Mouse (Mus musculus): ENCODE measurements at regions not wholly inside any gene's neighbourhood (a gene's known extent, or its start where the extent isn't known, plus 50 kb on each side); places are given as distances from the start of the nearest gene placed in this dataset.

- no peaks in the 10 kb centered on the region for H3K9me3 ChIP-seq (ENCODE audit: control insufficient read depth, low read length)
- no peaks in the 10 kb centered on the region for H3K4me1 ChIP-seq (ENCODE audit: control insufficient read depth, insufficient read depth, low read length)
- peak overlapping the region; percentile 58 for H3K27ac ChIP-seq (ENCODE audit: low read depth, low read length)
- WGBS = 52% methylated on average over 19 of the region's 19 CpGs
- no peak for ATAC-seq (ENCODE audit: low read depth)
- H3K4me2 ChIP-seq (ENCODE audit: low read depth, low read length) = peak overlapping the region; percentile 24; the same call in 1 of the 2 replicates
- H3K36me3 ChIP-seq (ENCODE audit: control insufficient read depth, insufficient read depth, low read length) = no peaks in the 10 kb centered on the region
- H3K4me3 ChIP-seq (ENCODE audit: low read depth, low read length) = no peak overlapping the region
- no peaks in the 10 kb centered on the region for H3K27me3 ChIP-seq (ENCODE audit: control insufficient read depth, insufficient read depth, low read length)
- H3K9ac ChIP-seq (replicated peaks; ENCODE audit: low read depth, low read length) = 0 out of 2 replicates have a peak overlapping the region, but pooled peaks have one; percentile 22
Measured at GRCm38 (mm10) chr1:186808192-186808960, 59.2 kb upstream of the Rrp15 start.

- H3K9me3 ChIP-seq (ENCODE audit: control insufficient read depth, low read length) = no peaks in the 10 kb centered on the region
- 90% methylated on average over 5 of the region's 5 CpGs for WGBS
- no peaks in the 10 kb centered on the region for H3K36me3 ChIP-seq (ENCODE audit: control insufficient read depth, insufficient read depth, low read length)
- no peak overlapping the region for H3K27ac ChIP-seq (ENCODE audit: low read depth, low read length)
- no peak overlapping the region for H3K9ac ChIP-seq (replicated peaks; ENCODE audit: low read depth, low read length)
- ATAC-seq (ENCODE audit: low read depth) = no peak
- H3K4me2 ChIP-seq (ENCODE audit: low read depth, low read length) = no peak overlapping the region
- H3K4me1 ChIP-seq (ENCODE audit: control insufficient read depth, insufficient read depth, low read length) = no peaks in the 10 kb centered on the region
- no peak overlapping the region for H3K4me3 ChIP-seq (ENCODE audit: low read depth, low read length)
- H3K27me3 ChIP-seq (ENCODE audit: control insufficient read depth, insufficient read depth, low read length) = no peaks in the 10 kb centered on the region
Measured at GRCm38 (mm10) chr1:186804451-186804850, 55.3 kb upstream of the Rrp15 start.

Data from neural tube, embryonic 14.5 days (tissue).